Mouse (Mus musculus): ENCODE measurements around the gene Pyroxd2. TPM values are rescaled to one million over a fixed set of nuclear protein-coding genes. Genes with fewer than 3 reads are reported as not detected.

The Pyroxd2 gene
- polyA plus RNA-seq (2012; rRNA removed): 24.0 and 30.0 TPM in 2 replicates

DNA sequence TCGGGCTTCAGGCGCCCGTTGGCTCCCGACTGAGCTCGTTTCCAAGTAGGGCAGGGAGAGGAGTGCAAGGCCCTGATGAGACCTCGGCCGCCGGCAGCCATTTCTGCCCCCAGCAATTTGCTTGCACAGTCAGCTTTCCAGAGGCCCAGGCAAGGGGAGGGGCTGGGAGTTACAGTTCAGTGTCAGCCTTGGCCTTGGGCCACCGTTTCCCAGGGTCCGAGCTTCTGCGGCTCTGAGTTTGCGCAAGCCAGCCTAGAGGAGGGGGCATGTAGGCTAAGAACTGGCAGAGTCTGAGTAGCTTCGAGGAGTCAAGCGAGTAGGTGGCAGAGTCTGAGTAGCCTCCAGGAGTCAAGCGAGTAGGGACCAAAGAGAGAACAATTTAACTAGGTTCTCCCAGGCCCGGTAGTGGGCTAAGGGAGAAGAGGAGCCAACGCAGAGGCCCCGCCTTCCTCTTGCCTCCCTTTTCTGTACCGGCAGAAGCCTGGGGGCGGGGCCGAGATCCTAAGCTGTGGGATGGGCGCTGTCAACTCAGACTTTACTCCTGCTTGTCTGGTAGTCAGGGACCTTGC lies at the start of gene Pyroxd2:
Pyroxd2 (minus strand) TSS at position 413 of the 569 bp plus-strand sequence.

DNA sequence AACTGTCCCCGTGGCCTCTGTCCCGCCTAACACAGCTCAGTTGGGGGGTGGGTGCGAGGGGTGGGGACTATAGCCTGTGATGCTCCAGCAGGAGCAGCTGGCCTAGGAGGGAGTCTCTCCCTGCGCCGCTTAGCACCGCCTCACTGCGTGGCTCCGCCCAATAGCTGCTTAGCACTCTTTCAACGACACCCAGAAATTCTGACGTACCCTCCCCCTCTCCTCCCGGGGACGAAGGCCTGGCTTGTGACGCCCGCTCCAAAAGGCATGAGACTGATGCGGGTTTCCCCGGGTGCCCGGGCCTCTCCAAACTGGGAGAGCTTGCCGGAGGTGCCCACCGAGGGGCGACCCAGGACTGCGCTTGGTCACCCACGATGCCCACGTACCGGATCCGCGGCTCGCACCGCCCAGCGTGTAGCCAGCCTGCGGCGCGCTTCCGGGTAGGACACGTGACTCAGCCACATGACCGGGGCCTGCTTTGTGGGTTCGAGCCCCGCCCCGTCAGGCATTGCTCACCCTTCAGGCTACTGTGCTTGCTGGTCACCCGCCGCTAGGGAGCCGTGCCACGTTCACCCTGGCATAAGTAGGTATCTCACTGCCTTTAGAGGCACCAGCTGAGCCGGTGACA lies 27.1 kb upstream of the Pyroxd2 start, which contains the start of gene Hps1:
Hps1 (minus strand) TSS at position 448 of the 625 bp plus-strand sequence.

Other genes with a start within 250 kb of the Pyroxd2 start
- 4.4 and 4.9 TPM in 2 replicates for gene R3hcc1l, start 234.0 kb downstream of the Pyroxd2 start, polyA plus RNA-seq (2012; rRNA removed)
- 1.8 and 2.3 TPM in 2 replicates for gene Loxl4, start 140.0 kb downstream of the Pyroxd2 start, polyA plus RNA-seq (2012; rRNA removed)
- 56.1 and 72.2 TPM in 2 replicates for gene Hps1, start 27.2 kb upstream of the Pyroxd2 start, polyA plus RNA-seq (2012; rRNA removed)